Mouse (Mus musculus) ZHBTc4 (cell line): Measurements from ENCODE around the gene Zfp108.

Experiments
- DNase-seq: peaks from one replicate; pipeline ENCODE4 v3.0.0-alpha.2; 2011; ENCODE audit warnings: low read depth, low spot score

Gene Zfp108

GRCm38 (mm10) chr7:24286090-24286489, 31.5 kb downstream of the Zfp108 start:
- peak; percentile 44 for DNase-seq

DNA sequence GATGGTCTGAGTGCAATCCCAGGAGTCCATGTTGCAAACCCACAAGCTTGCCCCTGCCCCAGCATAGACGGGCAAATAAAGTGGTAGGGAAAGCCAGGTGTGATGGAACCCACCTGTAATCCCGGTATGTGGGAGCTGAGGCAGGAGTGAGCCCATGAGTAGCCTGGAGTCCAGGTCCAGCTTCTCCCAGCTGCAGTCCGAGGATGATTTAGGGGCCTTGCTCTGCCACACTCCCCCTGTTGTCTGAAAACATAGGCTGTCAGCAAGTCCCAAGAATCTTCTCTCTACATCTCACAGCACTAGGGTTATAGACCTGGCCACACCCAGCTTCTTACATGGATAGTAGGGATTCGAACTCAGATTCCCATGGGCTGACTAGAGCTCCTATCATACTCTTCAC, 32.3 kb downstream of the Zfp108 start:
- no peak for DNase-seq

DNA sequence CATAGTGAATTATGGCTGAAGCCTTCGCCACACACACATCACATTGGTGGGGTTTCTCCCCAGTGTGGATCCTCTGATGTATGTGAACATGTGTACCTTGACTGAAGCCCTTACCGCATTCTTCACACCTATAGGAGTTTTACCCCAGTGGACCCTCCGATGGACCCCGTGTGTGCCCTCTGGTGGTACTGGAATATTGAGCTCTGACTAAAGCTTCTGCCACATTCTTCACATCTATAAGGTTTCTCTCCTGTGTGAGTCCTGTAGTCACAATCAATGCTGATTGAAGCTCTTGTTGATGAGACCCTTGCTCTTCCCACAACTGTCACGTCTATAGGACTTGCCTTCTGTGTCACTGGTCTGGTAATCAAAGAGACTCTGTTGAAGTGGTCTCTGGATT, 33.1 kb downstream of the Zfp108 start:
- peak; percentile 73 for DNase-seq

GRCm38 (mm10) chr7:24288512-24288911, 33.9 kb downstream of the Zfp108 start:
- DNase-seq = no peak

DNA sequence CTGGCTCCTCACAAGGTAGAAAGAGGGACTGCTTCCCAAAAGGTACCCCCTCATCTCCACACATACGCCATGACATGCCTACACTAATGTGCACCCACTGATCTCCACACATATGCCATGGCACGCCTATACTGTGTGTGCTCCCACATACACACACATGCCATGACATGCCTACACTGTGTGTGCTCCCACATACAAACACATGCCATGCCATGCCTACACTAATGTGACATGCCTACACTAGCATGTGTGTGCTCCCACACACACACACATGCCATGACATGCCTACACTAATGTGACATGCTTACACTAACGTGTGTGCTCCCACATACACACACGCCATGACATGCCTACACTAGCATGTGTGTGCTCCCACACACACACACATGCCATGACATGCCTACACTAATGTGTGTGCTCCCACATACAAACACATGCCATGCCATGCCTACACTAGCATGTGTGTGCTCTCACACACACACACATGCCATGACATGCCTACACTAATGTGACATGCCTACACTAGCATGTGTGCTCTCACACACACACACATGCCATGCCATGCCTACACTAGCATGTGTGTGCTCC, 35.6 kb downstream of the Zfp108 start:
- no peak for DNase-seq

GRCm38 (mm10) chr7:24291387-24292090, 36.9 kb downstream of the Zfp108 start:
- DNase-seq = peak; percentile 52

GRCm38 (mm10) chr7:24293061-24293851, 38.7 kb downstream of the Zfp108 start:
- no peak for DNase-seq

GRCm38 (mm10) chr7:24294763-24295162, 40.2 kb downstream of the Zfp108 start:
- no peak for DNase-seq

DNA sequence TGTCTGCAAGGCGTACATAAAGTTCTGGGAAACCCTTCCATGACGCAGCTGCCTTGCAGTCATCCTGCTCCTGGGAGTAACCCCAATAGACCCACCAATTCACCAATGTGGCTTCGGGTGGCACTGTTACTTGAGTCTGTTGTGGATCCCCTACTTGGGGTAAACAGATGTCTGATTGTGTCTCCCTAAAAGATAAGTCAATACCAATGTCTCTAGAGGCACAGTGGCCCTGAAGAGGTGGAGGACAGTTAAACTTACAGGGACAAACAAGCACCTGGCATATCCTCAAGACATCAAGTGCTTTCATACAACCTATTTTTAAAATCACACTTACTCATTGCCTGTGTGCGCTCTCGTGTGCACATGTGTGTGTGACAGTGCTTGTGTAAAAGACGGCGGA, 40.8 kb downstream of the Zfp108 start:
- DNase-seq = no peak

- no peak for DNase-seq
Measured at GRCm38 (mm10) chr7:24296386-24296785, 41.8 kb downstream of the Zfp108 start.

GRCm38 (mm10) chr7:24297361-24298095, 42.9 kb downstream of the Zfp108 start:
- no peak for DNase-seq

GRCm38 (mm10) chr7:24298635-24298972, 44.0 kb downstream of the Zfp108 start:
- no peak for DNase-seq

DNA sequence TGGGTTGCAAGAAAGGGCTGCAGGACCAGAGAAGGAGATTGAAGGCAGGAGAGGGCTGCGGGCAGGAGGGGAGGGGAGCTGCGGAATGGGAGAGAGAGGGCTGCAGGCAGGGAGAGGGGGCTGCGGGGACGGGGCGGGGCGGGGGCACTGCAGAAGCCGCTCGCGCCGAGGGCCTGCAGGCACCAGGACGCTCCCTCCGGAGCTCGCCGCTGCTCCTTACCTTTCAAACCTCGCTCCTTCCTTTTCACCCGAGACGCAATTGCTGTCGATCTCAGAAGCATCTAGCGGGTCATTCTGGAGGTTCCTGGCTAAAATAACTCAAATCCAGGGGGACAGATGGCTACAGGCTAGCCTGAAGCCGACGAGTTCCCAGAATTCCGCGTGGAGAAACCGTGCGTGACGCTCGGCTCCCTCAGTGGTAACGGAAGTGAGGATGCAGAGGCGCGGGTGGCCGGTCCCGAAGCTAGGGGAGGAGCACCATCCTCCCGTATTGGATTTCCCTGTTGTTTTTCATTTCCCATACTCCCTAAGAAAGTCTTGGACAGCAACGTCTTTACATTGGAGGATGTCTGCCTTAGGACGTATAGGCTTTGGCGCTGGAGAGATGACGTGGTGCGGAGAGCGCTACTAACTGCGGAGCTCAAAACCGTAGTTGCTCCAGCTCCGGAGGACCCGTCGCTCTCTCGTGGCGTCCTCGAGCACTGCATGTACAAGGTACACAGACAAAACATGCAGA, 44.5 kb downstream of the Zfp108 start:
- DNase-seq = peak; percentile 96

GRCm38 (mm10) chr7:24299823-24300481, 45.4 kb downstream of the Zfp108 start:
- DNase-seq = peak; percentile 19

DNA sequence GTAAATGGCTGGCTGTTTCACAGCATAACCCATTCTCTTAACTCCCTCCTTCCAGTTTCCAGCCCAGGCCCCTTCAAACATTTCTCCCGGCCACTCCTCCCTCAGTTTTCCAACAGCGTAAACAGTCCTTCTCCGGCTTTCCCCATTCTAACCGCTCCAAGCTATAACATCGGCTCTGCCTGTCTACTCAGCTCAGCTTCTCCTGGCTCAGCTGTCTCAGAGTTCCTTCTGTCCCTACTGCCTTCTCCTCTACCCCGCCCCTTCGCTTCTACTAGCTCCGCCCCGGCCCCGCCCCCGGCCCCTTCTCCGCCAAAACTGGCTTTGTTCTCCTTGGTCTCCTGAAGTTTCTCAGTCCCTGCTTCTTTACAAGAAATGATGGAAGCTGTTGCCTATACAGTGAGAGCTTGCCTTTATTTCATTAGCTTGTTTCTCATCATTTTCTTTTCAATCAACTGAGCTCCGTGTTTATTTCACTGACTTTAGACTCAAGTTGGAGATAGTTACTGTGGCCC, 46.2 kb downstream of the Zfp108 start, which contains the start of gene Zfp61:
Zfp61 (minus strand) TSS at position 462 of the 512 bp plus-strand sequence.
- peak; percentile 26 for DNase-seq
